Mouse (Mus musculus) forebrain, postnatal 0 days (tissue): ENCODE results near the gene Pcdh15. TPM values are rescaled to one million over a fixed set of nuclear protein-coding genes. Genes with fewer than 3 reads are reported as not detected.

Source experiments
- ATAC-seq: fragments of 200-750 bp; cut with Nextera tagmentation; 2 replicates; pipeline ENCODE4 v1.8.0; 2017; ENCODE audit warnings: mild to moderate bottlenecking, moderate library complexity
- DNase-seq: peaks from one replicate; pipeline ENCODE4 v3.0.0-alpha.2; 2015
- H3K27ac ChIP-seq: fragments of 300-500 bp; sonication (generic); 2 replicates; pipeline ENCODE4 v1.5.1; 2014; ENCODE audit warnings: low read depth, mild to moderate bottlenecking, antibody characterized with exemption, low read length, moderate library complexity, mixed read lengths
- H3K27me3 ChIP-seq: fragments of 300-500 bp; sonication (generic); 2 replicates; pipeline ENCODE4 v1.6.1; 2014; ENCODE audit warnings: mild to moderate bottlenecking, low read length, mixed read lengths; ENCODE audit not compliant: insufficient read depth
- H3K36me3 ChIP-seq: fragments of 300-500 bp; sonication (generic); 2 replicates; pipeline ENCODE4 v1.6.1; 2014; ENCODE audit warnings: mild to moderate bottlenecking, moderate library complexity; ENCODE audit not compliant: insufficient read depth
- H3K4me1 ChIP-seq: fragments of 300-500 bp; sonication (generic); 2 replicates; pipeline ENCODE4 v1.6.1; 2014; ENCODE audit warnings: antibody characterized with exemption; ENCODE audit not compliant: insufficient read depth
- H3K4me2 ChIP-seq: fragments of 300-500 bp; sonication (generic); 2 replicates; pipeline ENCODE4 v1.6.1; 2014; ENCODE audit warnings: low read depth, mild to moderate bottlenecking, moderate library complexity
- H3K4me3 ChIP-seq: fragments of 300-500 bp; sonication (generic); 2 replicates; pipeline ENCODE4 v1.5.1; 2014; ENCODE audit warnings: low read depth, low read length, mixed read lengths
- H3K9ac ChIP-seq: fragments of 300-500 bp; sonication (generic); 2 replicates; pipeline ENCODE4 v1.6.1; 2014; ENCODE audit warnings: mild to moderate bottlenecking
- H3K9me3 ChIP-seq: fragments of 300-500 bp; sonication (generic); 2 replicates; pipeline ENCODE4 v1.6.1; 2016; ENCODE audit warnings: low read length
- CTCF ChIP-seq: sonication (generic); IDR thresholded peaks from 2 replicates; pipeline ENCODE4 v1.5.1; 2016; ENCODE audit warnings: antibody characterized with exemption, control low read depth, low read depth
- WGBS: fragments of 180-500 bp; shearing (Covaris S2); extraction: QIAGEN DNeasy Blood & Tissue Kit; methylation state at CpG from one replicate; pipeline ENCODE4 v1.1.7; 2014; 5-methylcytosine and 5-hydroxymethylcytosine counted together
- polyA plus RNA-seq: library from polyadenylated mRNA; unstranded; fragments of >200 nt; fragmentation: Nextera tagmentation; extraction: Ambion mirVana; gene quantifications from 2 replicates; pipeline ENCODE4 v1.2.1, GENCODE M21; 2015
- total RNA-seq: library from RNA; depleted of rRNA; stranded (reverse); fragments of >200 nt; gene quantifications from 2 replicates; pipeline ENCODE4 v1.2.3, GENCODE M21; 2014

Pcdh15 gene
- total and polyA plus RNA-seq, 2 experiments from 2014 or later: 4.0 to 27.1 TPM

- DNase-seq: peak; percentile 68
- no peak overlapping the region for H3K4me2 ChIP-seq
- H3K9me3 ChIP-seq: no peaks in the 10 kb centered on the region
- no peak overlapping the region for H3K9ac ChIP-seq
- TF ChIP-seq CTCF: peak; percentile 62
- no peak overlapping the region for H3K27ac ChIP-seq
- no peak for ATAC-seq
- 21% methylated on average over 2 of the region's 2 CpGs for WGBS
- no peaks in the 10 kb centered on the region for H3K27me3 ChIP-seq
- no peaks in the 10 kb centered on the region for H3K36me3 ChIP-seq
- no peaks in the 10 kb centered on the region for H3K4me1 ChIP-seq
- H3K4me3 ChIP-seq: no peak overlapping the region
Observed at GRCm38 (mm10) chr10:74463972-74464371, 1364.8 kb downstream of the Pcdh15 start.

DNA sequence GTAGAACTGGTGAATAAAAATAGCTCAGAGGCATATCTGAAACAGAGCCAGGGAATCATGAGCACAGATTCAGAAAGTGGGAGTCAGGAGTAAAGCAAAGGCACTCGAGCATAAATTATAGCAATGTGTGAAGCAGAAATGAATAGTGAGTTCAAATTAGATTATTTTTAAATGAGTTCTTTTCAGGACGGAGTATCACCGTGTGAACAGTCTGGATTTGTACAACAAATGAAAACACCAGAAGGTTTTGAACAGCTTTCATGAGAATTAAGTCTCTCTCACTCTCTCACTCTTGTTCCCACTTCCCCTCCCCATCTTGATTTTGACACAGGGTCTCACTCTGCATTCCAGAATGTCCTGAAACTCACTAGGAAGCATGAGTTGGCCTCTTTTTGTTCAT, 1381.6 kb downstream of the Pcdh15 start:
- 16% methylated on average over 3 of the region's 3 CpGs for WGBS
- Histone ChIP-seq H3K27me3 (no peaks in the 10 kb centered on the region), H3K4me2 (no peak overlapping the region), H3K9ac (no peak overlapping the region), H3K27ac (no peak overlapping the region), H3K9me3 (no peaks in the 10 kb centered on the region), H3K4me3 (no peak overlapping the region), H3K4me1 (no peaks in the 10 kb centered on the region), H3K36me3 (no peaks in the 10 kb centered on the region)
- DNase-seq (peak; percentile 59), ATAC-seq (peak; percentile 95)
- no peak for TF ChIP-seq CTCF

- 74% methylated on average over 3 of the region's 3 CpGs for WGBS
- H3K27ac ChIP-seq: no peak overlapping the region
- no peaks in the 10 kb centered on the region for H3K27me3 ChIP-seq
- H3K36me3 ChIP-seq: no peaks in the 10 kb centered on the region
- H3K4me3 ChIP-seq: no peak overlapping the region
- no peak for TF ChIP-seq CTCF
- peak; percentile 1 for DNase-seq
- ATAC-seq: no peak
- H3K9ac ChIP-seq: no peak overlapping the region
- H3K9me3 ChIP-seq: no peaks in the 10 kb centered on the region
- no peak overlapping the region for H3K4me2 ChIP-seq
- no peaks in the 10 kb centered on the region for H3K4me1 ChIP-seq
Observed at GRCm38 (mm10) chr10:74512315-74512714, 1413.2 kb downstream of the Pcdh15 start.

DNA sequence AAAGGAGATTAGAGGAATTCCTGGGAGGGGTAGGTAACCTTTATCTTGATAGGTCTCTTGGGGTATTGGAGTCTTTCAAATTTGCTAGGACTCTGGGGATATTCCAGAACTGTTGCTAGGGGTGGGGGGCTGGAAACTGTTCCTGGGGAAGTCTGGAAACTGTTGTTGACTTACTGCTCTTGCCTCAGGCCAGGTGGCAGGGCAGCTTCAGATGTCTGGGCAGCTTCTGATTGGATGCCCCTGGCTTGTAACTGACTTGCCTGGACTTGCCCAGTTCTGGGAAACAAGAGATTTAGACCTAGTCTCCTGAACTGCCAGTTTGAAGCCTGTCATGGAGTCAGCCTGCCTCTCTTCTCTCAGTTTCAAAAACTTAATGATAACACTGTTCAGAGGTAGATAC, 1414.6 kb downstream of the Pcdh15 start:
- Histone ChIP-seq H3K4me1 (no peaks in the 10 kb centered on the region), H3K9ac (no peak overlapping the region), H3K4me2 (no peak overlapping the region), H3K27me3 (no peaks in the 10 kb centered on the region), H3K9me3 (no peaks in the 10 kb centered on the region), H3K36me3 (no peaks in the 10 kb centered on the region), H3K27ac (no peak overlapping the region), H3K4me3 (no peak overlapping the region)
- DNase-seq (no peak), ATAC-seq (no peak)
- TF ChIP-seq CTCF: no peak

- Histone ChIP-seq H3K4me3 (no peak overlapping the region), H3K27ac (no peak overlapping the region), H3K9me3 (no peaks in the 10 kb centered on the region), H3K36me3 (no peaks in the 10 kb centered on the region), H3K27me3 (no peaks in the 10 kb centered on the region), H3K9ac (no peak overlapping the region), H3K4me2 (no peak overlapping the region), H3K4me1 (no peaks in the 10 kb centered on the region)
- WGBS: 80% methylated on average over 2 of the region's 2 CpGs
- no peak for TF ChIP-seq CTCF
- no peak for DNase-seq
- no peak for ATAC-seq
Observed at GRCm38 (mm10) chr10:74538371-74538770, 1439.2 kb downstream of the Pcdh15 start.

GRCm38 (mm10) chr10:74555326-74555725, 1456.2 kb downstream of the Pcdh15 start:
- Histone ChIP-seq H3K27me3 (no peaks in the 10 kb centered on the region), H3K27ac (no peak overlapping the region), H3K4me3 (no peak overlapping the region), H3K36me3 (no peaks in the 10 kb centered on the region), H3K9ac (no peak overlapping the region), H3K9me3 (no peaks in the 10 kb centered on the region), H3K4me1 (no peaks in the 10 kb centered on the region), H3K4me2 (no peak overlapping the region)
- DNase-seq (no peak), ATAC-seq (no peak)
- 81% methylated on average over 2 of the region's 2 CpGs for WGBS
- TF ChIP-seq CTCF: no peak

DNA sequence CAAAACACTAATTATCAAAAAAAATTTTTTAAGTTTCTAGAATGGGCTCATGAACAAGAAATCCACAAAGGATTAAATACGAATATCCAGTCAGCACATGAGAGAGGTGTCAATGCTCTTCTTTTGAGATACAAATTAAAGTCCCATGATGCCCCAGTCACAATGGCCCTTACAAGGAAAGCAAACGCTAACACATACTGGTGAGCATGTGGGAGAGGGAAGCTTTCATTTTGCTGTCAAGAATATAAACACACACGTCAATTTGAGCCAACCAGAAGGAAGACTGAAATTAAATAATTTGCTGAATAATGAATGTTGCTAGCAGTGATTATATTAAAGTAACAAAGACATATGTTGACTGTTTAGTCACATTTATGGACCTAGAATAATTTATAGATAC, 1470.5 kb downstream of the Pcdh15 start:
- Histone ChIP-seq H3K27ac (no peak overlapping the region), H3K9me3 (no peaks in the 10 kb centered on the region), H3K4me3 (no peak overlapping the region), H3K27me3 (no peaks in the 10 kb centered on the region), H3K36me3 (no peaks in the 10 kb centered on the region), H3K4me2 (no peak overlapping the region), H3K9ac (no peak overlapping the region), H3K4me1 (no peaks in the 10 kb centered on the region)
- TF ChIP-seq CTCF: no peak
- 50% methylated on average over 3 of the region's 3 CpGs for WGBS
- DNase-seq (no peak), ATAC-seq (no peak)

DNA sequence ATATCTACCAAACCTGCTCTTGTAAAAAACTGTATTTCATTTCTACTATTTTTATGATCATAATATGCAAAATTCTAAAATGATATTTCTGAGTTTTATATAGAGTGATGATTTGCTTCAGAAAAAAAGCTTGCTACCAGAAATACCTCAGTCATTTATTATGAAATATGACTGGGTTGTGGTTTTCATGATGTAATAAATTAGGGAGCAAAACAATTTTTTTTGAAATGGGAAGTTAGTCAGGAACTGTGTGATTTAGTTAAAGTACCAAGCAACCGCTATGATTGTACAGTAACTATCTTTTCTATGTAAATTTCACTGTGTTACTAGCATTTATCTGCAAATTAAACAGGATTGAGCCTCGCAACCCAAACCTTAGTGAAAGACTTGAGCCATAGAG, 1480.8 kb downstream of the Pcdh15 start:
- Histone ChIP-seq H3K27ac (no peak overlapping the region), H3K9me3 (no peaks in the 10 kb centered on the region), H3K9ac (no peak overlapping the region), H3K36me3 (no peaks in the 10 kb centered on the region), H3K4me1 (no peaks in the 10 kb centered on the region), H3K4me2 (no peak overlapping the region), H3K27me3 (no peaks in the 10 kb centered on the region), H3K4me3 (no peak overlapping the region)
- no peak for ATAC-seq
- 91% methylated on average over 2 of the region's 2 CpGs for WGBS
- no peak for DNase-seq
- no peak for TF ChIP-seq CTCF
